Mouse (Mus musculus): Measurements from ENCODE around the gene Pml. TPM values are rescaled to one million over a fixed set of nuclear protein-coding genes. Genes with fewer than 3 reads are reported as not detected.

Gene Pml
- 63.6 TPM for polyA plus RNA-seq (2017; shearing (Covaris generic))

DNA sequence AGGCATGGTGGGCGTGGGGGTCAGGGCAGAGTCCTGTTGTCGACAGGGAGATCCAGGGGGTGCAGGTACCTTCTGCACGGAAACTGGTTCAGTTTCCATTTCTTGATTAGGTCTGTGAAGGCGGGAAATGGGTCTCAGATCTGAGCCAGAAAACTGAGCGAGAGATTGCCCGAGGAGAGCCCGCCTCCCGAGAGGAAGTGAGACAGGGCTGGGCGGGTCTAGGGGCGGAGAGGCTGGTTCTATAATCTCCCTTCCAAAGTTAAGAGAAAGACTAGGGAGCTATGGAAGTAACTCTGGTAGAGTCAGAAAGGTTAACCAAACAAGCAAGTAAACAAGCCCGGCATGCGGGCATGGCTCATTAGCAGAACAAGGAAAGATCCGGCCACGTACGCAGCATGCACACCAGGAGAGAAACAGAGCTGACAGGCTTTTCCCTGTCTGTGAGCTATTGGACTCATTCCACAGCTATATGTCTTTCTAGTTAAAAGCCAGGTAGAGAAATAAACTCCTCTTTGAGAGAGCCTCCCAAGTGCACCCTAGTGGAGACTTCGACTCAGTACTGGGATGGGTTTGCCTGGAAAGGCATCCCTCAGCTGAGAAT, at the start of gene Pml:
Gene Pml (minus strand): TSS at position 195 of the 601 bp plus-strand sequence.

DNA sequence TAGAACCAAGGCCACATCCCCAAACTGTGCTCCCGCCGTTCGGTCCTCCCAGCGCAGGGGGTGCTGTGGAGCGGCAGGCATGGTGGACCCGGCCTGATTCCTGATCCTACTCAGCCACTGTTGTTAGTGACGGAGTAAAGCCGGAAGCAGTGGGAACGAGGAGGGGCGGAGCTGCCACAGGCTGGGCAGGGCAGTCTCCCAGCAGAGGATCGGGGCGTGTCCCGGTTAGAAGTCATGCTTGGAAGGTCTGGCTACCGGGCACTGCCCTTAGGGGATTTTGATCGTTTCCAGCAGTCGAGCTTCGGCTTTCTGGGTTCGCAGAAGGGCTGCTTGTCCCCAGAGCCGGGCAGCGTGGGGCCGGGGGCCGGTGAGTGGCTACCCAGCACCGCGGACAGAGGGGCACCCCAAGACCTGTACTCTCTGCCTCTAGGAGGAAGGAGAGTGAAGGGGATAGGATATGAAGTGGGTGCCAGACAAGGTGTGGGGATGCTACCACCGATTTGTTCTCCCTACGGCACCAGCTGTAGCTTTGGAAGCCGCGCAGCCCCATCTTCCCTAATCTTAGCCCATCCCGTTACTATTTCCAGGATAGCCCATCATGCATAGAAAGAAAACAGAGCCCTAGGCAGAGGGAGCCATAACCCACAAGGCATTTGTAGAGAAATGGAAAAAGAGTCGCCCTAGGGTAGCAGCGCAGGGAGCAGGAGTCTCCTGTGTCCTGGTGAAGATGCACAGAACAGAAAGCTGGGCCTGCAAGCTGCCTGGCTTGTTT, 3.6 kb upstream of the Pml start, which contains the start of gene Stoml1:
Gene Stoml1 (plus strand): TSS at position 132 of the 772 bp plus-strand sequence.

DNA sequence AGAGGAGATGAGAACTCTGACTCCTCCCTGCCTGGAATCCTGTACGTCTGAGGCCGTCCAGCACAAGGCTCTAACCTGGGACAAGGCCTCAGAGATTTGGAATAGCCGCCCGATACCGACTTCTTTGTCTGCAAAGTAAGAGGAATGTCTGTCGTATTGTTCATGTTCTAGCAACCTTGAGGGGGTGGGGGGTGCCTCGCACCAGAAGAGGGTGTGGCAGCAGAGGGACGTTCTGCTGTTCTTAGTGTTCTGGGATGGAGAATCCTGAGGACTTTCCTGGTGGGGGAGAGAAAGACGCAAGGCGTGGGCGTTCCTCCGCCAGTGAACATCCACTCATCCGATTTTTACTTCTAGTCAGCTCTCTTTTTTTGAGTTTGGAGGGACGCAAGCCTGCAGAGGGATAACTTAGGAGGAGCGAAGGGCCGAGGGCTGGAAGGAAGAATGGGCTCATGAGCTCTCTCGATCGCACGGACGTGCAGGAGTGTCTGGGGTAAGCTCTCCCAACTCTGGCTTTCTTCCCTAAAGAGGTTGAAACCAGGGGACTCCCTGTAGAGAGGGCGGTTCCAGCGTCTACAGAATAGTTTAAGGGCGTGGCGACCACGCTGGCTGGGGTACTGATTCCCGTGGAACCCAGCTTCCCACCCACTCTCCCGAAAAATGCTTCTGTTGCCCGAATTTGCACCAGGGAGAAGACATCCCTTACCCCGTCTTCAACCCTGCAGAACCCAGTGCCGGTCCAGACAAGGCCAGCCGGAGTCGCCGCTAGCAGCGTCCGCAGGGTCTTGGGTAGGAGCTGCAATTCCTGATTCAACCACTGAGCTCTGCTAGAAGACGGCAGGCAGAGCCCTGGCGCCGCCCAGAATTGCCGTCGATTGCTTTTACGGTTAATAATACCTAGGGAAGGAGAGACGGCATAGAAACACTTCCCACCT, 45.8 kb downstream of the Pml start, which contains the start of the genes Islr and Islr2:
Gene Islr (minus strand): TSS at position 791 of the 932 bp plus-strand sequence.
Gene Islr2 (minus strand): TSS at position 804 of the 932 bp plus-strand sequence.

Other genes starting within 250 kb of the Pml start
- gene Cyp11a1, start 243.4 kb downstream of the Pml start, polyA plus RNA-seq (2017; shearing (Covaris generic)), result not detected
- gene Stra6, start 186.0 kb downstream of the Pml start, polyA plus RNA-seq (2017; shearing (Covaris generic)), result 9.7 TPM
- 0.35 TPM for gene Ccdc33, start 131.0 kb downstream of the Pml start, polyA plus RNA-seq (2017; shearing (Covaris generic))
- 1.3 TPM for gene Islr, start 45.5 kb downstream of the Pml start, polyA plus RNA-seq (2017; shearing (Covaris generic))
- 0.12 TPM for gene Islr2, start 45.5 kb downstream of the Pml start, polyA plus RNA-seq (2017; shearing (Covaris generic))
- 32.8 TPM for gene Stoml1, start 3.4 kb upstream of the Pml start, polyA plus RNA-seq (2017; shearing (Covaris generic))
- not detected for gene Loxl1, start 63.4 kb upstream of the Pml start, polyA plus RNA-seq (2017; shearing (Covaris generic))
- gene Tbc1d21, start 120.7 kb upstream of the Pml start, polyA plus RNA-seq (2017; shearing (Covaris generic)), result not detected
- gene Insyn1, start 238.8 kb upstream of the Pml start, polyA plus RNA-seq (2017; shearing (Covaris generic)), result not detected

Data from CD4-positive, CD25-positive, alpha-beta regulatory T cell (primary cell).